Mouse (Mus musculus) midbrain, embryonic 14.5 days (tissue): ENCODE data around the gene Ticrr. TPM values are rescaled to one million over a fixed set of nuclear protein-coding genes. Genes with fewer than 3 reads are reported as not detected.

Source experiments
- ATAC-seq: fragments of 200-750 bp; cut with Nextera tagmentation; 2 replicates; pipeline ENCODE4 v1.8.0; 2017; ENCODE audit warnings: moderate number of reproducible peaks, moderate library complexity; ENCODE audit not compliant: low FRiP score, low TSS enrichment
- DNase-seq: peaks from one replicate; pipeline ENCODE4 v3.0.0-alpha.2; 2015
- H3K27ac ChIP-seq: fragments of 300-500 bp; sonication (generic); replicated peaks from 2 replicates; pipeline ENCODE4 v1.5.1; 2014; ENCODE audit warnings: mild to moderate bottlenecking, low read depth, low read length, moderate library complexity
- H3K27me3 ChIP-seq: fragments of 300-500 bp; sonication (generic); 2 replicates; pipeline ENCODE4 v1.6.1; 2014; ENCODE audit warnings: low read length, control low read depth, mixed read lengths; ENCODE audit not compliant: control insufficient read depth, insufficient read depth
- H3K36me3 ChIP-seq: fragments of 300-500 bp; sonication (generic); 2 replicates; pipeline ENCODE4 v1.6.1; 2014; ENCODE audit warnings: low read length, control low read depth; ENCODE audit not compliant: control insufficient read depth, insufficient read depth
- H3K4me1 ChIP-seq: fragments of 300-500 bp; sonication (generic); 2 replicates; pipeline ENCODE4 v1.6.1; 2014; ENCODE audit warnings: mild to moderate bottlenecking, antibody characterized with exemption, low read length, control low read depth; ENCODE audit not compliant: control insufficient read depth, insufficient read depth
- H3K4me2 ChIP-seq: fragments of 300-500 bp; sonication (generic); 2 replicates; pipeline ENCODE4 v1.6.1; 2014; ENCODE audit warnings: mild to moderate bottlenecking, low read length, moderate library complexity
- H3K4me3 ChIP-seq: fragments of 300-500 bp; sonication (generic); replicated peaks from 2 replicates; pipeline ENCODE4 v1.5.1; 2014; ENCODE audit warnings: low read depth, low read length
- H3K9ac ChIP-seq: fragments of 300-500 bp; sonication (generic); replicated peaks from 2 replicates; pipeline ENCODE4 v1.6.1; 2014; ENCODE audit warnings: mild to moderate bottlenecking, low read length, moderate library complexity
- H3K9me3 ChIP-seq: fragments of 300-500 bp; sonication (generic); 2 replicates; pipeline ENCODE4 v1.6.1; 2016; ENCODE audit warnings: low read length, control low read depth, mixed read lengths; ENCODE audit not compliant: control insufficient read depth
- WGBS: fragments of 180-500 bp; shearing (Covaris S2); extraction: QIAGEN DNeasy Blood & Tissue Kit; methylation state at CpG from one replicate; pipeline ENCODE4 v1.1.7; 2014; 5-methylcytosine and 5-hydroxymethylcytosine counted together
- polyA plus RNA-seq: library from polyadenylated mRNA; unstranded; fragments of >200 nt; fragmentation: Nextera tagmentation; extraction: Ambion mirVana; gene quantifications from 2 replicates; pipeline ENCODE4 v1.2.1, GENCODE M21; 2014

Ticrr gene
- polyA plus RNA-seq, 1 experiment from 2014 or later: 2.5 TPM

- Histone ChIP-seq H3K9ac (no peak overlapping the region), H3K9me3 (no peaks in the 10 kb centered on the region), H3K4me3 (no peak overlapping the region), H3K27me3 (no peaks in the 10 kb centered on the region), H3K4me2 (no peak overlapping the region), H3K36me3 (0 out of 2 replicates have a peak, but pooled peaks cover 3% of the 10 kb centered on the region), H3K4me1 (no peaks in the 10 kb centered on the region), H3K27ac (no peak overlapping the region)
- WGBS: 72% methylated on average over 13 of the region's 13 CpGs
- ATAC-seq (no peak), DNase-seq (no peak)
Measured at GRCm38 (mm10) chr7:79731438-79731837, 71.4 kb downstream of the Ticrr start.

GRCm38 (mm10) chr7:79732622-79733021, 72.6 kb downstream of the Ticrr start, which contains the start of gene Plin1:
Plin1 (minus strand) TSS chr7:79732903.
- ATAC-seq: no peak
- H3K27ac ChIP-seq: no peak within 1 kb of the TSS
- WGBS: 66% methylated on average over 4 of the region's 4 CpGs
- no peaks in the 10 kb centered on the region for H3K9me3 ChIP-seq
- no peak for DNase-seq
- 0 out of 2 replicates have a peak, but pooled peaks cover 13% of the 10 kb centered on the region for H3K36me3 ChIP-seq
- no peaks in the 10 kb centered on the region for H3K4me1 ChIP-seq
- H3K4me2 ChIP-seq: no peak within 1 kb of the TSS
- H3K9ac ChIP-seq: no peak within 1 kb of the TSS
- H3K4me3 ChIP-seq: no peak within 1 kb of the TSS
- no peaks in the 10 kb centered on the region for H3K27me3 ChIP-seq

- H3K4me1 ChIP-seq: no peaks in the 10 kb centered on the region
- H3K36me3 ChIP-seq: 0 out of 2 replicates have a peak, but pooled peaks cover 13% of the 10 kb centered on the region
- DNase-seq: no peak
- H3K9ac ChIP-seq: no peak overlapping the region
- no peaks in the 10 kb centered on the region for H3K27me3 ChIP-seq
- no peaks in the 10 kb centered on the region for H3K9me3 ChIP-seq
- no peak overlapping the region for H3K4me2 ChIP-seq
- H3K27ac ChIP-seq: no peak overlapping the region
- no peak for ATAC-seq
- H3K4me3 ChIP-seq: no peak overlapping the region
- WGBS: 83% methylated on average over 8 of the region's 8 CpGs
Measured at GRCm38 (mm10) chr7:79734563-79734962, 74.6 kb downstream of the Ticrr start.

- Histone ChIP-seq H3K4me3 (no peak overlapping the region), H3K27me3 (no peaks in the 10 kb centered on the region), H3K4me2 (no peak overlapping the region), H3K9me3 (no peaks in the 10 kb centered on the region), H3K4me1 (no peaks in the 10 kb centered on the region), H3K9ac (no peak overlapping the region), H3K27ac (no peak overlapping the region), H3K36me3 (0 out of 2 replicates have a peak, but pooled peaks cover 13% of the 10 kb centered on the region)
- no peak for ATAC-seq
- WGBS: 90% methylated on average over 14 of the region's 14 CpGs
- DNase-seq: no peak
Measured at GRCm38 (mm10) chr7:79736511-79736910, 76.5 kb downstream of the Ticrr start.

GRCm38 (mm10) chr7:79738913-79739312, 78.9 kb downstream of the Ticrr start:
- WGBS: 100% methylated on average over 2 of the region's 2 CpGs
- Histone ChIP-seq H3K9ac (no peak overlapping the region), H3K27me3 (no peaks in the 10 kb centered on the region), H3K4me3 (no peak overlapping the region), H3K4me1 (peaks cover 8% of the 10 kb centered on the region), H3K4me2 (no peak overlapping the region), H3K27ac (no peak overlapping the region), H3K9me3 (no peaks in the 10 kb centered on the region), H3K36me3 (0 out of 2 replicates have a peak, but pooled peaks cover 13% of the 10 kb centered on the region)
- ATAC-seq: no peak
- DNase-seq: no peak

GRCm38 (mm10) chr7:79740279-79740678, 80.3 kb downstream of the Ticrr start:
- WGBS: 85% methylated on average over 4 of the region's 4 CpGs
- no peak for ATAC-seq
- no peak overlapping the region for H3K27ac ChIP-seq
- no peak overlapping the region for H3K4me2 ChIP-seq
- DNase-seq: no peak
- H3K9me3 ChIP-seq: no peaks in the 10 kb centered on the region
- 0 out of 2 replicates have a peak, but pooled peaks cover 13% of the 10 kb centered on the region for H3K36me3 ChIP-seq
- no peaks in the 10 kb centered on the region for H3K27me3 ChIP-seq
- peaks cover 8% of the 10 kb centered on the region for H3K4me1 ChIP-seq
- H3K9ac ChIP-seq: no peak overlapping the region
- H3K4me3 ChIP-seq: no peak overlapping the region

- Histone ChIP-seq H3K4me1 (peaks cover 8% of the 10 kb centered on the region), H3K4me3 (peak overlapping the region; percentile 70), H3K36me3 (0 out of 2 replicates have a peak, but pooled peaks cover 2% of the 10 kb centered on the region), H3K27ac (no peak overlapping the region), H3K27me3 (no peaks in the 10 kb centered on the region), H3K9me3 (no peaks in the 10 kb centered on the region), H3K4me2 (peak overlapping the region; percentile 97), H3K9ac (peak overlapping the region; percentile 60; the same call in 1 of the 2 replicates)
- DNase-seq (no peak), ATAC-seq (no peak)
- 26% methylated on average over 11 of the region's 11 CpGs for WGBS
Measured at GRCm38 (mm10) chr7:79742277-79742658, 82.3 kb downstream of the Ticrr start.

GRCm38 (mm10) chr7:79742659-79743536, 82.9 kb downstream of the Ticrr start, which contains the start of the genes Pex11a and Wdr93:
Pex11a (minus strand) TSS chr7:79743131.
Wdr93 (plus strand) TSS chr7:79743163.
- no peaks in the 10 kb centered on the region for H3K36me3 ChIP-seq
- DNase-seq: peak; percentile 93
- no peaks in the 10 kb centered on the region for H3K27me3 ChIP-seq
- H3K4me2 ChIP-seq: peak within 1 kb of the TSS; percentile 97
- 2% methylated on average over 46 of the region's 46 CpGs for WGBS
- no peaks in the 10 kb centered on the region for H3K9me3 ChIP-seq
- H3K4me3 ChIP-seq: peak within 1 kb of the TSS; percentile 70
- peaks cover 8% of the 10 kb centered on the region for H3K4me1 ChIP-seq
- H3K9ac ChIP-seq: peak within 1 kb of the TSS; percentile 60
- ATAC-seq: peak; percentile 75
- no peak within 1 kb of the TSS for H3K27ac ChIP-seq
